Mouse (Mus musculus): Measurements from ENCODE around the gene Kcnq1. TPM values are rescaled to one million over a fixed set of nuclear protein-coding genes. Genes with fewer than 3 reads are reported as not detected.
A peak's percentile ranks its signal among the peaks of the same experiment; 100 is the strongest.

The Kcnq1 gene
- total and polyA plus RNA-seq, 3 experiments, result 0.63 to 0.96 TPM; not detected in 1

DNA sequence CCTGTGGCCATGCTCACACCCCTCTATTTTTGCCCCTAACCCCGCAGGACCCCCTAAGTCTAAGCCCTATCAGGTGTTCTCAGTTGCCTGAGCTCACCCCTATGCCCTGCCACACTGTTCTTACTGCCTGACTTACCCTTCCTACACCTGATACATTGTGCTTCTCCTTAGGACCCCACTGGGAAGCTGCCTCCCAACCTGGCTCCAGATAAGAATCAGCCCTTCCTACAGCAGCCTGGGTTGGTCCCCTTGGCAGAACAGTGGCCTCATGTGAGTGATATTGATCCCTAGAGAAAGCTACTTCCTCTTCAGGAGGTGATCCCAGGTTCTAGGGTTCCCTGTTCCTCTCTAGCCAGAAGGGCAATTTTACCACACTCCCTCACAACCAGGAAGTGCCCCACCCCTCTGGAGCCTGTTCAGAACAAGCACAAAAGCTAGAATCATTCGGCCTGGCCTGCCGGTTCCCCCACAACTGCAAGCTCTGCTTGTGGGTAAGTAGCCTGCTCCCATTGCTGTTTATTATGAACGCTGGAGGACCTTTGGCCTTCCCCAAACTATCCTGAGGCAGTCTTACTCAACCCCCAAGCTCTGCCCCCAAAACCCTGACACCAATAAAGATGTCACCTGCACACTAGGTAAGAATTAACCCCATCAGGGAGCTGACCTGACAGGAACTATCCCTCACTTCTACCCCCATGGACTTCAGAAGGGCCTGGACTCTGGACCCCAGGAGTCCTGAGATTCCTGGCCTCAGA, 367.4 kb downstream of the Kcnq1 start, which contains the start of gene Slc22a18 (continued):
- no peak for TF ChIP-seq NRF1 (IDR thresholded peaks at IDR 0.05; ENCODE audit: insufficient read depth, low read depth, low read length, poor library complexity, severe bottlenecking)
- no peak for TF ChIP-seq MAFK (IDR thresholded peaks at IDR 0.05; ENCODE audit: borderline replicate concordance, low read depth, low read length)
- TF ChIP-seq POLR2AphosphoS2 (IDR thresholded peaks at IDR 0.05; ENCODE audit: low read length), result peak; percentile 57; the same call in 1 of the 2 replicates
- TF ChIP-seq SMC3 (IDR thresholded peaks at IDR 0.05; ENCODE audit: low read depth, low read length), result no peak

DNA sequence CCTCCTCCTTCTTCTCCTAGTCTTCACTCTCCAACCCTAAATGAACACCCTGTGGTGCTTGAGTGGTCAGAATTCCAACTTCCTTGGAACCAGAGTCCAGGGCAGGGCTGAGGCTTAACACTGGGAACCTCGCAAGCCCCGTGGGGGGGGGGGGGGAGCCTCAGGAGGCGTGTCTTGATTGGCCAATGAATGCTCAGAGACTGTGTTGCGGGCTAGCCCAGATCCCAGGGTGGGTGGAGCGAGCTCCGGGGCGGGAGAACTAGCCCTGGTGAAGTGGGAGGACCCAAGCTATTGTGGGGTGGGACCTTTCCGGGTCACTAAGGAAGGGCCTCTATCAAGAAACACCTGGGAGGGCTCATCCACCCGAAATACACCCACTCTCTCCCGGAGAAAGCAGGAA, 368.6 kb downstream of the Kcnq1 start:
- Histone ChIP-seq H3K27ac (ENCODE audit: control insufficient read depth, low read depth, low read length) (no peak overlapping the region), H3K4me1 (ENCODE audit: control insufficient read depth in 1 of 2, insufficient read depth in 2 of 2, low read length in 2 of 2) (peaks cover 3 to 17% of the 10 kb centered on the region in 2 experiments), H3K36me3 (ENCODE audit: control insufficient read depth in 1 of 2, insufficient read depth in 2 of 2, low read length in 2 of 2) (peaks cover 0 to 10% of the 10 kb centered on the region in 2 experiments; a peak in 2 of 4 replicates), H3K4me3 (ENCODE audit: control insufficient read depth in 1 of 2, insufficient read depth in 1 of 2, low read depth in 2 of 2, low read length in 2 of 2) (peak overlapping the region; percentile 55 to 68), H3K79me2 (ENCODE audit: control insufficient read depth, insufficient read depth, low read length, poor library complexity) (no peaks in the 10 kb centered on the region), H3K9me3 (replicated peaks; ENCODE audit: insufficient read depth, low read length) (no peaks in the 10 kb centered on the region), H3K9ac (ENCODE audit: control insufficient read depth, low read depth, low read length, poor library complexity, severe bottlenecking) (peak overlapping the region; percentile 48), H3K27me3 (ENCODE audit: control insufficient read depth in 1 of 2, insufficient read depth in 2 of 2, low read length in 2 of 2) (no peaks in the 10 kb centered on the region)
- TF ChIP-seq CTCF (IDR thresholded peaks at IDR 0.05 in 2 of 3, conservative IDR thresholded peaks at IDR 0.05 in 1 of 3; ENCODE audit: control insufficient read depth in 1 of 3, insufficient read depth in 1 of 3, low read depth in 2 of 3, low read length in 3 of 3, poor library complexity in 1 of 3, severe bottlenecking in 1 of 3), result no peak
- no peak for TF ChIP-seq MYB (IDR thresholded peaks at IDR 0.05; ENCODE audit: low read depth, low read length)
- TF ChIP-seq MAZ (IDR thresholded peaks at IDR 0.05; ENCODE audit: low read depth, low read length), result peak; percentile 84; the same call in 1 of the 2 replicates
- 0 out of 2 replicates have a peak, but pooled peaks have one; percentile 9 for TF ChIP-seq SIN3A (IDR thresholded peaks at IDR 0.05; ENCODE audit: low read length)
- TF ChIP-seq E2F4 (IDR thresholded peaks at IDR 0.05; ENCODE audit: borderline replicate concordance, low read depth, low read length), result 0 out of 2 replicates have a peak, but pooled peaks have one; percentile 36
- no peak for TF ChIP-seq EP300 (IDR thresholded peaks at IDR 0.05; ENCODE audit: low read depth in 1 of 2, low read length in 2 of 2)
- no peak for TF ChIP-seq MXI1 (IDR thresholded peaks at IDR 0.05; ENCODE audit: low read depth, low read length)
- peak; percentile 90 for DNase-seq (ENCODE audit: low read depth, low spot score)

DNA sequence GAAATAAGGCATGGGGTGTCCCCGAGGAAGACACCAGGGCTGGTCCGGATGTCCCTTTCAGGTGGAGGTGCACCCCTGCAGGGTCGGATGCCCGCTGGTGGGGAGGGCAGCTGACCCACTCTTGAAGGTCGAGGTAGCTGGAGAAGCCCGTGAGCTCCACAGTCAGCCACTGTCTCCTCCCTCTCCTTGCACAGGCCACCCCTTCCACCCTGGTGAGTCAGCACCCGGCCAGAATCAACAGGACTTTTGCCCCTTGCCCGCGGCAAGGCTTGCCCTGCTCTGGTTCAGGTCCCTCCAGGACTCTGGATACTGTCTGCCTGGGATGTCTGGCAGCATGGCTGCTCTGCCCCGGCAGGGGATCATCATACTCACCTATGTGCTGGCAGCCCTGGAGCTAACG, 369.7 kb downstream of the Kcnq1 start:
- Histone ChIP-seq H3K9me3 (replicated peaks; ENCODE audit: insufficient read depth, low read length) (no peaks in the 10 kb centered on the region), H3K36me3 (ENCODE audit: control insufficient read depth in 1 of 2, insufficient read depth in 2 of 2, low read length in 2 of 2) (peaks cover 0 to 10% of the 10 kb centered on the region in 2 experiments; a peak in 2 of 4 replicates), H3K4me3 (ENCODE audit: control insufficient read depth in 1 of 2, insufficient read depth in 1 of 2, low read depth in 2 of 2, low read length in 2 of 2) (no peak overlapping the region), H3K4me1 (ENCODE audit: control insufficient read depth in 1 of 2, insufficient read depth in 2 of 2, low read length in 2 of 2) (peaks cover 3 to 19% of the 10 kb centered on the region in 2 experiments), H3K27ac (ENCODE audit: control insufficient read depth, low read depth, low read length) (no peak overlapping the region), H3K27me3 (ENCODE audit: control insufficient read depth in 1 of 2, insufficient read depth in 2 of 2, low read length in 2 of 2) (no peaks in the 10 kb centered on the region), H3K9ac (ENCODE audit: control insufficient read depth, low read depth, low read length, poor library complexity, severe bottlenecking) (no peak overlapping the region), H3K79me2 (ENCODE audit: control insufficient read depth, insufficient read depth, low read length, poor library complexity) (no peaks in the 10 kb centered on the region)
- no peak for DNase-seq (ENCODE audit: low read depth, low spot score)
- TF ChIP-seq ELF1 (IDR thresholded peaks at IDR 0.05; ENCODE audit: low read depth, low read length) (no peak), GABPA (IDR thresholded peaks at IDR 0.05; ENCODE audit: low read depth, low read length) (no peak), MYB (IDR thresholded peaks at IDR 0.05; ENCODE audit: low read depth, low read length) (no peak), POLR2A (IDR thresholded peaks at IDR 0.05; ENCODE audit: control insufficient read depth in 1 of 2, insufficient read depth in 1 of 2, low read depth in 1 of 2, low read length in 2 of 2, poor library complexity in 1 of 2) (no peak), RAD21 (IDR thresholded peaks at IDR 0.05; ENCODE audit: low read depth, low read length) (no peak), EP300 (IDR thresholded peaks at IDR 0.05; ENCODE audit: low read depth in 1 of 2, low read length in 2 of 2) (no peak), TAL1 (IDR thresholded peaks at IDR 0.05; ENCODE audit: low read length) (no peak), NRF1 (IDR thresholded peaks at IDR 0.05; ENCODE audit: insufficient read depth, low read depth, low read length, poor library complexity, severe bottlenecking) (no peak), NELFE (IDR thresholded peaks at IDR 0.05; ENCODE audit: low read depth, low read length) (no peak), BHLHE40 (IDR thresholded peaks at IDR 0.05; ENCODE audit: borderline replicate concordance, low read depth, low read length) (no peak), UBTF (IDR thresholded peaks at IDR 0.05; ENCODE audit: borderline replicate concordance, insufficient read depth, low read depth, low read length) (no peak), HCFC1 (IDR thresholded peaks at IDR 0.05; ENCODE audit: low read depth, low read length) (no peak), POLR2AphosphoS2 (IDR thresholded peaks at IDR 0.05; ENCODE audit: low read length) (no peak), CHD1 (IDR thresholded peaks at IDR 0.05; ENCODE audit: low read depth, low read length) (no peak), MAX (IDR thresholded peaks at IDR 0.05; ENCODE audit: low read length) (no peak), ETS1 (IDR thresholded peaks at IDR 0.05; ENCODE audit: low read depth, low read length) (no peak), ZNF384 (IDR thresholded peaks at IDR 0.05; ENCODE audit: low read depth, low read length) (no peak), TCF12 (IDR thresholded peaks at IDR 0.05; ENCODE audit: low read depth, low read length) (no peak), KAT2A (conservative IDR thresholded peaks at IDR 0.05; ENCODE audit: low read depth, low read length) (no peak), MAFK (IDR thresholded peaks at IDR 0.05; ENCODE audit: borderline replicate concordance, low read depth, low read length) (no peak)

Measured in MEL (cell line).